Mouse (Mus musculus) adrenal gland, postnatal 10 days (tissue): ENCODE measurements around the gene Saysd1. TPM values are rescaled to one million over a fixed set of nuclear protein-coding genes. Genes with fewer than 3 reads are reported as not detected.
"Not testable (repeated sequence)": the region's sequence is repeated elsewhere in the genome, so short reads cannot be mapped to it uniquely, and the experiment has no call there.

Source experiments
- DNase-seq: peaks from one replicate; pipeline ENCODE4 v3.0.0; 2021; ENCODE audit warnings: mixed read lengths
- total RNA-seq, 2 experiments: library from RNA; stranded (reverse); gene quantifications; 2 replicates each; pipeline ENCODE4 v1.2.3; 2021

Gene Saysd1
- total RNA-seq, 2 experiments from 2014 or later = 4.5 to 6.5 TPM

DNA sequence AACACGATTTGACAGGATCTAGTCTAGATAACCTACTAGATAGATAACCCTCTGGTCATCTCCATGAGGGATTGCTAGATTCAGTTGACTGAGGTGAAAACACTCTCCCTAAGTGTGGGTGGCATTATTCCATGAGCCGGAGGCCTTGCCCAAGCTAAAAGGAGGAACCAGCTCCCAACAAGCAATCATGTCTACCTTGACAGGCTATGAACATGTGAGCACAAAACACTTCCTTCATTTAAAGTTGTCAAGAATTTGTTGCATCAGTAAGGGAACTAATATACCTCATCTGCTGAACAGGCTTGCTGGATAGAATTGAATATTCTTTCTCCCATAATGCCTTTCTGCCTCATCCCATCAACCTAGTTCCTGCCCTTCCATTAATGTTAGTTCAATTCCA, 98.5 kb downstream of the Saysd1 start:
- no peak for DNase-seq

GRCm38 (mm10) chr14:20032738-20033116, 105.6 kb downstream of the Saysd1 start:
- no peak for DNase-seq

DNA sequence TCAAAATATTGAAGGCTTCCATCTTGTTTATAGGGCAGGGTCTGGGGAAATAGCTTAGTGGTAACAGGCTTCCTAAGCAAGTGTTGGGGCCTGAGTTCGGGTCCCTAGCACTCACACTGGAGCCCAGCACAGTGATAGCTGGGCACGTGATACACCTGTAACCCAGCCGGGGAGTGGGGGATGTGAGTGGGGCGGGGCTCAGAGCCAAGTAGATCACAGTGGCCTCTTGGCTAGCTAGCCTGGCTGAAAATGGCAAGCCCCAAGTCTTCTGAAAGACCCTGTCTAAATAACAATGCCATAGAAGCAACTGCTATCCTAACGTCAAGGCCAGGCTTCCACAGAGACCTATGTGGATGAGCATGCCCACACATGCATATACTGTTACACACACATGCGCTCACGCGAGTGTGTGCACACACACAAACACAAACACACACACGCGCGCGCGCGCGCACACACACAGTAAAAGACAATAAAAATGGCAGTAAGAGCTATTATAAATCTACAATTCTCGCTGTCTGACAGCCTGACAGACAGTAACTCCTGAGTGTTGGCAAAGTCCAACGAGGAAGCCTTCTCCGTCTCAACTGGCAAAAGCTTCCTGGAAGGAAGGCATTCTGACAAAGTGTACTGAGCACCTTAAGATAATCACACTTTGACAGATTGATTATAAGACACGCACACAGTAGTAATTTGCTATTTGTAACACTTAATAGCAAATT, 106.2 kb downstream of the Saysd1 start:
- no peak for DNase-seq

- DNase-seq = no peak
Measured at GRCm38 (mm10) chr14:20029606-20030005, 108.7 kb downstream of the Saysd1 start.

- not testable (repeated sequence) for DNase-seq
Measured at GRCm38 (mm10) chr14:20027475-20027874, 110.9 kb downstream of the Saysd1 start.

Other genes starting within 250 kb of the Saysd1 start
- 10 to 100 TPM; 43.5 to 55.8 TPM for gene Gng2, start 160.9 kb downstream of the Saysd1 start, total RNA-seq
- 1 to 10 TPM; 4.0 to 9.3 TPM for gene Kcnk5, start 43.3 kb upstream of the Saysd1 start, total RNA-seq
- gene Kcnk16, start 130.7 kb upstream of the Saysd1 start, total RNA-seq = not detected
- gene Nudt13, start 156.2 kb upstream of the Saysd1 start, total RNA-seq = 10 to 100 TPM; 43.4 to 52.3 TPM
- gene Ecd, start 209.6 kb upstream of the Saysd1 start, total RNA-seq = 10 to 100 TPM; 38.8 to 42.3 TPM
- gene Fam149b, start 209.6 kb upstream of the Saysd1 start, total RNA-seq = 10 to 100 TPM; 29.3 to 35.3 TPM